ENCODE assay signal across 8 mouse cellular contexts in the genomic region with DNA sequence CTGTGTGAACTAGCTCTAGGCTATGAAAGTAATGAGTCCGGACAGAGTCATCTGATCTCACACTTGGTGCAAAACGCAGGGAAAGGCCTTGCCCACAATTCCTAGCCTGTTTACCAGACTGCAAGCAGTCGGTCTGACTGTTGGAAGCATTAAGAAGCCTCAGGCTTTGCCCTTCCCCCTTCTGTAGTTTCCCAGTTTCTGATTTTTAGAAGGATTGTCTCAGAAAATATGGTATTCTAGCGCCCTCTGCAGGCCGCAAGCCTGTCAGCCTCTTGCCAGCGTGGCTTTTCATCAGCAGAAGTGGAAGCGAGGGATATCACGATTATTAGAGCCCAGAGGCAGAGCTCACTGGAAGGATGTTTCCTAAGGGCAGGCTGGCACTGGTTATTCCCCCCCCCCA.
DNase-seq lines count a peak whose midpoint lies in the region; ATAC-seq and TF ChIP-seq lines count a peak whose summit lies in the region.

No protein-coding gene starts in this region.

- TF ChIP-seq CTCF in cortical plate, adult 2 months (IDR thresholded peaks at IDR 0.05; ENCODE audit: extremely low read depth, insufficient read depth, low read length) = peak; percentile 85
- peak; percentile 92 for TF ChIP-seq CTCF in left cerebral cortex, adult 2 months (IDR thresholded peaks at IDR 0.05)

- intact Hi-C loops in left cerebral cortex, adult 2 months (cut with DNase I) = loop anchor here (2.0 to 10.0 kb wide), 4 partner anchors 116 to 582 kb away; no protein-coding TSS in a partner anchor

- no peak for ATAC-seq in monocyte, adult 5-6 weeks (replicated peaks; ENCODE audit: insufficient number of reproducible peaks, low FRiP score, low TSS enrichment, poor library complexity, severe bottlenecking)

- no peak overlapping the region for H3K4me3 ChIP-seq in cortical plate, adult 2 months (ENCODE audit: insufficient read depth, low read length)
- no peak overlapping the region for H3K4me3 ChIP-seq in left cerebral cortex, adult 2 months

- H3K27ac ChIP-seq in cortical plate, adult 2 months (ENCODE audit: insufficient read depth, low read length) = no peak overlapping the region
- H3K27ac ChIP-seq in left cerebral cortex, adult 2 months = no peak overlapping the region

- peaks cover 1% of the 10 kb centered on the region; the same call in 1 of the 2 replicates for H3K4me1 ChIP-seq in cortical plate, adult 2 months (ENCODE audit: control insufficient read depth, insufficient read depth, low read length)

- peak; percentile 81 to 94 for DNase-seq in adrenal gland, adult (ENCODE audit: inconsistent age in 2 of 2, low spot score in 1 of 2)
- DNase-seq in gastrocnemius, adult 8-10 months (ENCODE audit: low spot score in 2 of 2) = peak; percentile 66 to 76
- peak; percentile 80 for DNase-seq in induced T-regulatory cell, adult 2 months (ENCODE audit: low read depth)
- peak; percentile 79 to 84 for DNase-seq in left cerebral cortex, adult 2 months (ENCODE audit: extremely low spot score in 1 of 2, low spot score in 2 of 2)
- DNase-seq in mesoderm, embryonic 11.5 days (ENCODE audit: low read depth, low spot score) = peak; percentile 95
- DNase-seq in right cerebral cortex, postnatal 36 days (ENCODE audit: low spot score in 2 of 2) = peak; percentile 66 to 69

- TF ChIP-seq POLR2A in cortical plate, adult 2 months (IDR thresholded peaks at IDR 0.05; ENCODE audit: extremely low read depth, insufficient read depth, low read length) = no peak
